Mouse (Mus musculus): ENCODE data around the gene Psap.

DNA sequence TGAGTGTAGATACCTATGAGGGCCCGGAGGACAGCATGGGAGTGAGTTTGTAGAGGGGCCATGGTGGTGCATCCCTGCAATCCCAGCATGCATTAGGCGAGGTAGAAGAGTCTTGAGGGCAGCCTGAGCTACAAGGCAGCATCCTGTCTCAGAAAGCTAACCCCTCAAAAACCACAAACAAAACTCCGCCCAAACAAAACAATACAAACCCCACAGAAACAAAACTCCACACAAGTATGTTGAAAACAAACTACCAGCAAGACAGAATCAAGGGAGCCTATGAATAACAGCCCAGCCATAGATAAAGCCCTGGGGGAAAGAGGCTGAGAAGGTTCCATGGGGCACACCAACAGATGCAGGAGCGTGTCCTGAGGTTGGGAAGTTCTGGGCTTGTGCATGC is 68.6 kb downstream of the Psap start:
- no peak for TF ChIP-seq CTCF (IDR thresholded peaks at IDR 0.05; ENCODE audit: extremely low read depth, insufficient read length, insufficient replicate concordance, low read depth, low read length)
- no peak for TF ChIP-seq POLR2A (IDR thresholded peaks at IDR 0.05; ENCODE audit: low read depth, low read length)
